Mouse (Mus musculus) testis, postnatal 10 days (tissue): ENCODE measurements around the gene Elf4.

Experiments used
- DNase-seq: peaks from one replicate; pipeline ENCODE4 v3.0.0; 2021; ENCODE audit warnings: low spot score

Gene Elf4

DNA sequence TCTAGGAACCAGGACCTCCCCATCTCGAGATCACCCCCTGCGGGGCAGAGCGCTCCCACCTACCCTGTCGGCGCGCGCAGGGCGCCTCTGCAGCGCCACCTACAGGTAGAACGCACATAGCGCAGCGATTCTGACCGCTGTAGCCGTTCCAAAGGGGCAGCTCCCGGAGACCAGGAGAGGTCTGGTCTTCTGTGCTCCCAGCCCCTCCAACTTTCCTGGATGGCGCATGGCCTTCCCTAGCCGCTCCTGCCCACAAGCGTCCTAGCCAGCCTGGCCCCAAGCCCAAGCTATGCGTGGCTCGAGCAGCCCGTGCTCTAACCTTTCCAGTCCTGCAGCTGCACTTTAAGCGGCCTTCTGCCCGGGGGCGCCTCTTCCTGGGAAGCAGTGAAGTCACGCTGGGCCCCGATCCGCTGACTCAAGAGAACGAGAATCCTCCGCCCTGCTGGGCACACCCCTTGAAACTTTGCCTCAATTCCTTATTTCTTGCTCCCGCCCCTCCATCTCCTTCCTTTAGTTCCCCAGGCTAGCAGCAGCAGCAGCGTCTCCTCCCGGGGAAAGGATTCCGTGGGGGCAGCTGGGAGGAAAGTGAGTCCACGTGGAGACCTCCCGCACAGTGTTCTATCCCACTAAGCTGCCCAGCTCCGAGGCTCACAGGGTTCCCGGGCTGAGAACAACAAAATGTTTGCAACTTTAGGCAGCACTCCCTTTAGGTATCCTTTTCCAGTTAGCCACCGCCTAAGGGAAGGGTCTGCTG, at the start of gene Elf4:
Gene Elf4 (minus strand): TSS at position 379 of the 754 bp plus-strand sequence.
- DNase-seq, result peak; percentile 80

DNA sequence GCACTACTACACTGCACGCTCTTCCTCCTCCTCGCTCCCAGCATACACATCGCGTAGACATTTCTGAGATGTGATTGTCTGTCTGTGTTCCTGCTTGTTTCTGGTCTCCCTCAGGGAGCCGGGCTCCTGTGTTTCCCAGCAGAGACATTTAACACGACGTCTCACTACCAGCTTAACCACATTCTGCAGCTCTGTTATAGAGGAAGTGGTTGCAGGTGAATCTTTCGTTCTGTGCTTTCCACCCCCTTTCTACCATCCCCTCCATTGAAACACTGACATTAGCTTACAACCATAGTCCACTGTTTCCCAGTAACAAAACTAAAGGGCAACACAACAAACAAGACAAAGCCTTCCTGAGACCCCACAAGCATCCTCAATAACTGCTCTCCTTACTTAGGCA, 30.8 kb upstream of the Elf4 start:
- no peak for DNase-seq

DNA sequence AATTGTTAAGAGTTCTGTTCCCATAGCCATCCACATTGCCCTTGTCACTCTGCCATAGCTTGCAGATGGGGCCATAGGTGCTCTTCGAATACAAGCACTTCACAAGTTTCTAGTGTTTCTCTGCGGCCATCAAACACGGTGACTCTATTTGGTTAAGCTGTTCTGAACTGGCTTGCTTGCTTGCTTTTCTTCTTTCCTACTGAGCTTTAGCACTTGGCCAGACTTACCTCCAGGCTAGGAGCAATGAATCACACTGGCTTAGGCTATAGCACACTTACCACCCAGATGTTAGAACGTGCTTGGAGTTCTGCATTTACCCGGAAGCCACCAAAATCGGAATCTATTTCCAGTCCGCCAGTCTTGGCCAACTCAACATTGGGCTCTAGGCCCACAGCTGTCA, 18.8 kb upstream of the Elf4 start:
- DNase-seq, result no peak

DNA sequence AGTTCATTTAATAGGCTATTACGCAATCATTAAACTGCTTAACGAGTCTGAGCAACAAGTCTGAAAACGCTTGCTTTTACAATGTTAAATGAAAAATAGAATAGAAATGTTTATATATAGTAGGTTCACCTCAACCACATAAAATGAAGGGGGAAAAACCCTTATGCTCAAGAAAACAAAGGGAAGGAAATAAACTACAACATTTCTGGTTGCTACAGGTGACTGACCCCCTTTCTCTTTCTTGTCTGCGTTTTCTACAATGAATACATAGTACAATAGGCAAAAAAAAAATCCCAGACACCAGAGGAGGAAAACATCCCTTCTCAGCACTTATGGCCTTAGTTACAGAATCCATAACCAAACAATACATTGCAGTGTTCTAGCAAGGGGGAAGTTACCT, 18.2 kb upstream of the Elf4 start:
- DNase-seq, result no peak

DNA sequence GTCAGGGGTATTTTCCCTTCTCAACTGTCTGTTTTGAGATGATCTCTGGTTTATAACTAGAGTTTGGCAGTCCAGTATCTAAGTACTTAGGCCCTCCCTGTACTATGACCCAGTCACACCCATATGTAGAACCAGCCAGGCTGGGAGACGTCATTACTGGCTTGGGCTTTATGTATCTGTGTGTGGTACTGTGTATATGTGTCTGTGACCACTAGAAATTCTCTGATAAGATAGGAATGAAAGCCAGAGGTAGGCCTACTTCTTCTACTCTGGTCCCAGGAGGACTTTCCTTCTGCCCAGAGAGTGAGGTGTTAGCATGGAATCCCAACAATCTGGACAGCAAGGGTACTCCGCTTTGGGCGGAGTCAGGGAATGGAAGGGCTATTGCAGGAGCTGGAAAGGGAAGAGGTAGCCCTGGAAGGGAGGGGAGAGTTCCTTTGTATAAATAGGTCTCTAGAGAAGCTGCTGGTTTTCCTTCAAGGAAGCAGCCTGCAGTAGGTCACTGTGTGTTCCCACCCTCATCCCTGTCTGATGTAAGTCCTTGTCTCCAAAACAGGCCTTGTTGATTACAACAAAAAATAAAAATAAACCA, 4.5 kb upstream of the Elf4 start:
- DNase-seq, result no peak

DNA sequence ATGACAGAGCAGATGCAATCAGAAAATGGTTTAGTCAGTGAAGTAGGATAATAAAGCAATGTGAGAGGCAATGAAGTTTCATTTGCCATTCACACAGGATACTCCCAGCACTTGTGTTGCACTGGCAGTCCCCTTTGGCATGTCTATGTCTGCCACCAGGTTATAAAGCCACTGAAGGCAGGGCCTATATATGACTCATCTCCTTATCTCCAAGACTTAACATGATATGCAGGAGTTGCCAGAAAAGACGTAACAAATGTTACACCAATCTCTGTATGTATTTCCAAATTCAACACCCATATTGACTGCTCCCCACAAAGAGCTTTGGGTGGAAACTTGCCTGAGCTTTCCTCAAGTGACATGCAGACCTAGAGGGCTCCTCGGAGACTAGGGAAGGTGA, 3.2 kb upstream of the Elf4 start:
- no peak for DNase-seq

DNA sequence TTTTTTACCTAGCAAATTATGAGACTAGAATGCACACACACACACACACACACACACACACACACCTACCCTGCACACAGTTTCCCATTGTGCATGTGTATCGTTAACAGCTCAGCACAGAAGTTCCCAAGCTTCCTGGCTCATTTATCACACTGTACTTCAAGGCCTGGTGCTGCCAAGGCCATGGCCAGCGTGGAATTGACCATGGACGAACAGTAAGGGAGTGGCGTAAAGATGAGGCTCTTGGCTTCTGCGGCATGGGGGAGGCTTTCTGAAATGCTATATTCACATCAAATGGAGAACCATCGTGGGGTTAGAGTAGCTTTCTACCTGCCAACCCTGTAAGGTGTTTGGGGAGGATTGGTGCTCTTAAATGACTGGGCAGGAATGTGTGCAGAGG, 1.5 kb upstream of the Elf4 start:
- no peak for DNase-seq

DNA sequence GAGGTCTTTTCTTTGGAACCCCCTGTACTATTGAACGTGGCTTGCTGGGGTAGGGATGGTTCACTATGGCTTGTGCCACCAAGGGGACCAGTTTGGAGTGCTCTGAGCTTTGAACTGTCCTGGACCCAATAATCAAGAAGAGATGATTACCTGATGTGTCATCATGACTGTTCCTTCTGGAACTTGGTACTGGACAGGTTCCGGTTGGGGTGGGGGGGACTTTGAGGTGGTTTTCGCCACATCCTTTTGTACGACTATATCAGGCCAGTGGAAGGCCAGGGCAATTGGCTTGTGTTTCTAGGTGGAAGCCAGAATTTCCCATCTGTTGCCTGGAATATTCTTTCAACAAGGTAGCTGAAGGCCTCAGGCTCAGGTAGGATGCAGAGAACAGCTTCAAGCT, 704 bp upstream of the Elf4 start:
- no peak for DNase-seq

DNA sequence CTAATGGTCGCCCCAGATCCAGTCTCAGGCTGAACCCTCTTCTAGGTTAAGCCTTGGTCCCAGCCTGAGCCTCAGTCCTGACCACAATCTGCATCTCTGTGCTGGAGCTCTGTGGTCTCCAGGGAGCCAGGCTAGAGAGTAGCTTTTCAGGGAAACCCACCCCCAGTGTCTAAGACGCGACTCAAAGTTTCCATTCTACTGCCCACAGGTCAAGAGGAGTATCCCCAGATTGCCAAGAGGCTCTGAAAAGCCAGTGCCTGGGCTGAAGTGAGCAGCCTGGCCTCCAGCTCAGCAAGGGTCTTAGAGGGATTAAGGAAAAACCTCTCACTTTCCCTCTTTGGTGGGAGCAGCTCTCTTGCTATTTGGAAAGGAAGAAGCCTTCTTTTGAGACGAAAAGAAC, 635 bp downstream of the Elf4 start:
- no peak for DNase-seq

DNA sequence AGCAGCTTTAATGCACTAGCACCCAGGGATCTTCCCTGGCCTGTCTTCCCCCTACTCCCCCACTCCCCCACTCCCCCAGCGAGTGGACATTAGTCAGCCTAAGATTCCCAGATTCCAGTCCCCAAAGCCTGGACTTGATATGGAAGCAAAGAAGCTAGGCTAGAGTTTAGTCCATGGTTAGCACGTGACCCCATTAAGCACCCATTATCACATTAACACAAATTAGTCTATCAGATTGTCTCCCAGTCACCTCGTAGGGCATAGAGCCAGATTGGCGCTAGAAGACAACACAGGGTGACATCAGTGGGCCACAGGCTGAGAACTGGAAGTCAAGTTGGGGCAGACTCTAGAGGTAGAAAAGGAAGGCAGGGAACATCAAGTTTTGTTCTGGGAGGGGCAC, 1.9 kb downstream of the Elf4 start:
- no peak for DNase-seq

DNA sequence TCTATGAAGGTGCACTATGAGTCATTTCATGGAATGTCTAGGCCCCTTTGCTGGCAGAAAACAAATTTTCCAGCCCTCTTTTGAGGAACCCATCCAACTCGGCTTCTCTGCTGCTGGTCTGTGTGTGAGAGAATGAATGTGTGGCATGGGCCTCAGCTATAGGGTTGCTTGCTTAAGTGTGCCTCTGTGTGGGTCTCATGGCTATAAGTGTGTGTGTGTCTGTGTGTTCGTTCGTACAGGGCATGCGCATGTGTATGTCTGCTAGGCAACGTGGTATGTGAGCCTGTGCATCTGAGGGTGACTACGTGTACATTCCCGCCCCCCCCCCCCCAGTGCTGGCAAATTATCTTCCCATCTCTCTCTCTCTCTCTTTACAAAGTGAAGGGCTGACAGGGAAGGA, 2.4 kb downstream of the Elf4 start:
- no peak for DNase-seq

DNA sequence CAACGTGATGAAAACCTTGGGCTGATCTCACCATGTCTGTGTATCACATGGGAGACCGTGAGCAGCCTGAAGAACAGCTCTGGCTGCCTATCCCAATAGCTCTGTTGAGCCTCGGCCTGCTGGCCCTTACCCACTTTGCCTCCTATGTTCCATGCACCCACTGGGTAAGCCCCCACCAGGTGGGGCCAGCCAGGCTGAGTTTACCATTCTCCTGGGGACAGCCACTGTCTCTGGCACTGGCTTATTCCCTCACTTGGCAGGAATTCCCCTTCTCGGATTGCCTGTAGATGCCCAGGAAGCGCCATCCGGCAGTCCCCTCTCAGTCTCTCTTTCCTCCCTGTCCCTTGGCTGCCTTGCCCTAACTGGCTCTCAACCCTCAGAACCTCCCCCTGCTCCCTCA, 6.0 kb downstream of the Elf4 start:
- no peak for DNase-seq

DNA sequence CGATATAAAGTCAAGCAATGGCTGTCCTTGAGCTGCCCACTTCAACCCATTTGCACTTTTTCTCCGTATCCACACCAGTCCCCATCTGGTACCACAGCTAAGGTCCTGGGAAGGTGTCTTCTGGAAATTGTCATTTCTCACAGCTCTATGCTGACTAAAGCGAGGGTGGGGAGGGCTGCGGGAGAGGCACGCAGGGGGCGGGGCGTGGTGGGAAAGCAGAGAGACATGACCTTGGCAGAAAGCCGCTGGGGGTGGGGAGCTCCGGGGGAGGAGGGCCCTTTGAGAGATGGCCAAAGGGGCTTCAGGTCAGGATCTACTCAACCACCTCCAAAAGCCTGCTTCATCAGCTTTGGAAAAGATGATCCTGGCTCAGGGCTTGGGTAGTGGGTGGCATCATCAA, 7.9 kb downstream of the Elf4 start:
- peak; percentile 67 for DNase-seq

DNA sequence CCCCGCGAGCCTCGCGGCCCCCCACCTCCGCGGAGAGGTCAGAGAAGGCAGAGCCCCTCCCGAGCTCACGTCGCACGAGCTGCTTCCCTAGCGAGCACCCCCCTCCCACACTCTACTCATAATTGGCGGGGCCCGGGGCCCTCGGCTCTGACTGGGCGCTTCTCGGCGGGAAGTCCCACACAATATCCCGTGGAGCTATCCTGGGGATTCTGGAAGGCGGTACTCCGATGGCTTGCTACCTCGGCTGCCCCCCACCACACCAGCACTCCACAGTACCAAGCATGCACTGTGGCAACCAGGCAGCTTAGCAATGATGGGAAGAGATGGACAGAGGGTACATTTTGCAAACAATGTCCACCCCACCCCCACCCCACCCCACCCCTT, 8.4 kb downstream of the Elf4 start:
- DNase-seq, result no peak

DNA sequence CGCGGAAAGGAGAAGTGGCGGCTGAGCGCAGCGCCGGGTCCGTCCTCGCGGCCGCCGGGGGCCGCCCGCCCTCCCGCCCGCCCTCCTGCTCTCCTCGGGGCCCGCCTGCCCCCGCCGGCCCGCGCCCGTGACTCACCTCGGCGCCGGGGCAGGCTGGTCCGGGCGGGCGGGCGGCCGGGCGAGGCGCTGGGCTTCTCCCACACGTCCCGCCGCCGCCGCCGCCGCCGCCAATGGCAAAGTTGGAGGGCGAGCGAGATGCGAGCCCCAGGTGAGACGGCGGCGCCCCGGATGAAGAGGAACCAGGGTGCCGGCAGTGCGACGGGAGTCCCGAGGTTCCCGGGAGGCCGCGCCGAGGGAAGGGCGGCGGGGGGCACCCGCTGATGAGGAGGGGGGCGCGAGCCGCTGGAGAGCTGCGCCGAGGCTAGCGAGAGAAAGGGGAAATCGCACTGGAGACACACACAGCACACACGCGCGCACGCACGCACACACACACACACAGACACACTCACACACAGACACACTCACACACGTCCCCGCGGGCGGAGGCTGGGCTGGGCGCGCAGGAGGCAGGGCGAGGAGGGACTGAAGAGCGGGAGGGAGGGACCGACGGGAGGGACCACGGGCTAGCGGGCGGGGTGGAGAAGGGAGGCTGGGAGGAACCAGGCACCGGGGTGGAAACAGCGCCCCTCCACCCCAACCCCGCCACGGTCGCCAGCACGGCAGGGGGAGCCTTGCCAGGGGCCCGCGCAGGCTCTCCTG, 9.0 kb downstream of the Elf4 start:
- peak; percentile 76 for DNase-seq

DNA sequence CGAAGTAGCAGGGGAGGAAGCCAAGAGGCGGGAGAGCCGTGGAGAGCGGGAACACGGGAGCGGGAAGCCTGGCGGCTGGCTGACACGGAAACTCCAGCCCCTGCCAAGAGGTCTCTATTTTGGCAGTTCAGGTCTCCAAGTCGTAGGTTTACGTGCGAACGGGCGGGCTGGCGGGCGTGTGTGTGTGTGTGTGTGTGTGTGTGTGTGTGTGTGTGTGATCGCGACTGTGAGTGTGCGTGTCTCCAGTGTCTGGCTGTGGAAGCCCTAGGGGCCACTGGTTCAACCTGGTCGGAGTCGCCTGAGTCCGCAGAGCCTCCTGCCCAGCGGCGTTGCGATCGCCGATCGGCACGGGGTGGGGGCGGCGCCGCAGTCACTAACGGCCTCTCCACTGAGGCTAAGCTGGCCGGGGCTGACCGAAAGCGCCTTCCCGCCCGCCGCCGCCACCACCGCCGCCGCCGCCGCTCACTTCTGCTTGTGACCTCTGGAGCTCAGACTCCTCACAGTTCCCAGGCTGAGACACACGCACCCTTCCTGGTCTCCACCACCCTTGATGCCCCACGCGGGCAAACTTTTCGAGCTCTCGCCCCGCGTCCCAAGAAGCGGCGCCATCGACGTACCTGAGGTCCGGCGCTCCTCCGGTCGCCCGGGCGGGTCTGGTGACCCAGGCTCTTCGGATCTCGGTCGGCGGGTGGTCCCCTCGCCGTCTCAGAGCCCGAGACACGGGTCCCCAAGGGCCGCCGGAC, 9.8 kb downstream of the Elf4 start:
- peak; percentile 57 for DNase-seq

DNA sequence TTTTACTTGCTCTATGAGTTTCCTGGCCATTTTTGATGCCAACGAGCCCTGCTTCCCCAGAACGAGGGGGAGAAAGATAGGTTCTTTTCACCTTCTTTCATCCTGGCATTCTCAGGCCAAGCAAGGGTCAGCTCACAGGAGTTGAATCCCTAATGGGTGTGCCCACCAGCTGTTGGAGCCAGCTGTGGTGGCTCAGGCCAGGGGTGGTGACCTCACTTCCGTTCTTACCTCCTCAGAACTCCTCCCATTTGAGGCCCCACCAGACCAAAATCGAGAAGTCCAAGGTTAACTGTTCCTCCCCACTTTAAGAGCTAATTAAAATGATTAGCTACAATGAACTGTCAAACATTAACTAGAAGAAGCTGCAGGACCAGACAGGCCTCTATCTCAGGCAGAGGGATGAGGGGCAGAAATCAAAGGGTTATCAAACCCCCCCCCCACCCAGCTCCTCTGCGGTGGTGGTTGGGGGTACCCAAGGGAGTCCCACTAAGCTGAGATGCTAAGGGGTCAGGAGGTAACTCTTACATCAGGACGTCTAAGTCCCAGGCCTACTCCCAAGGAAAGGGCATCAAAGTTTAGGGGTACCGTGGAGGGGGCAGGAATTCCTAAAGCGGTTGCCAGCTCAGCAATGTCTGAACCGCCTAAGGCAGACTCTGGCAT, 10.6 kb downstream of the Elf4 start:
- DNase-seq, result no peak

DNA sequence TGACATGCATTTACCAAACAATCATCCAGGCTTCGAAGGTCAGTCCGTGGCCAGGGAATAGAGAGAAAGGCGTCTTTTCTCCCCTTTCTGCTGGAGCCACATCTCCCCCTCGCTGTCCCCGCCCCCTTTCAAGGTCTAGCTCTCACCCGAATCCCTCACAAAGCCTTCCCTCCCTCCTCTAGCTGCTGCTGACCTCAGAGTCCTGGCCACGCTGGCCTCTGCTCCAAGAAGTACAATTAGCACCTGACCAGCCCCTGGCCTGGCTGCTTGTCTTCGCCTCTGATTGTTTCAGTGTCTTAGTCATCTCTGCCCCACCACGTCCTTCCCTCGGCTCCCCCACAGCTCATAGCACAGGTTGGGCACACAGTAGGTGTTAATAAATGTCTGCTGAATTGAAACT, 13.3 kb downstream of the Elf4 start:
- DNase-seq, result peak; percentile 48

DNA sequence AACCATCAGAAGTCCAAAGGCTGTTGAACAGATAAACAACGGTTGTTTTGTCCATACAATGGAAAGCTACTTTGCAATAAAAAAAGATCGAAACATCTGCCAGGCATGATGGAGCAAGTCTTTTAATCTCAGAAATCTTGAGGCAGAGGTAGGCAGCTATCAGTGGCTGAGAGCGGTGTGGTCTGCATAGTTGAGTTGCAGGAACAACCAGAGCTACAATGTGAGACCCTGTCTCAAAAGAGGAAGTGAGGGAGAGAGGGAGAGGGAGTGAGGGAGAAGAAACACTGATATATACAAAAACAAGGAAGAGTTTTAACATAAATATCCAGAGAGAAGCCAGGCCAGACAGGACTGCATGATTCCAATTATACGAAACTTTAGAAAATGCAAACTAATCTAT, 18.3 kb downstream of the Elf4 start:
- DNase-seq, result no peak

DNA sequence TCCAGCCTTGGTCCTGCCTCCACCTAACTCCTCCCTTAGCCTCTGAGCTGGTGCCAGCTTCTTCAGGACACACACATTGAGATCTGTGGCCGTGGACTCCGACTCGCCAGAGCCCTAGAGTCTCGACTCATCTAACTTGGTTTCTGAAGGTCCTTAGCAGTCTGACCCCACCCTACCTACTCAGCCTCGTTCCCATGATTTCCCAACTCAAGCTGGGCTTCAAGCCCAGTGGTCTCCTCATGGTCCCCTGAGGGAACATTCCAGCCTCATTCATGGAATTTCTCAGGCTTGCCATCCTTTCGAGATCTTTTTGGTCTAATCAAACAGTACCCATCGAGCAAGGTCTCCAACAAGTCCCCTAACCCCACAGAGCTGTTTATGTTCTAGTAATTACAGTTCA, 21.0 kb downstream of the Elf4 start:
- DNase-seq, result no peak

DNA sequence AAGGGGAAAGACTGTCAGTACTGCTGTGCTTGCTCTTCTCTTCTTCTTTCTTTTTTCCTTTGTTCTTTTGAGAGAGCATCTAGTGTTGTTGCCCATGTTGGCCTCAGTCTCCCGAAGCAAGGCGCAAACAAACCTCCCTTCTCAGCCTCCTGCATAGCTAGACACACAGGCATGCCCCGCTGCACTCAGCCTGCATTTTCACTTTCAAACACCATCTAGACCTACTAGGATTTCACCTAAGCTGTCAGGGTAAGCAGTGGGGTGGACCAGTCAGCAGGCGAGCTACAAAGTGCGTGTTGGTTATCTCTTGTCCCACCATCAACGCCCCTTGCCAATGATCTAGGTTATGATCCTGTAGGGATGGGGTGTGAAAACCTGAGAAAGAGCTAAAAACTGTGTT, 21.4 kb downstream of the Elf4 start:
- DNase-seq, result no peak

DNA sequence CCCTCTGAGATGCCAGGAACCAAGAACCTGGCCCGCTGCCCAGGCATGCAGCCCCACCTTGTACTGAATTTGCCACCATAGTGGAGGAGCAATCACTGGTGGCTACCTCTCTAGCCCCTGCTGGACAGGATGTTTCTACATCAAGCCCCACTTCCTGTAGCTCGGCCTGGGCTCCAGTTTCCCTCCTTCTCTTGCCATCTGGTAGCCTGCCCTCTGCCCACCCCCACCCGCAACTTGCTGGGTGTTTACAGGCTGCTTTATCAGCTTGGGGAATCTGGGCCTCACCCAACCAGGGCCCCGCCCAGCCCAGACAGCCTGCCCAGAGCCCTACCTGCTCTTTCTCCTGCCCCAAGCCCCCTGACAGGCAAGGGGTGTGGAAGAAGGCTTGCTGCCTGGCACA, 23.9 kb downstream of the Elf4 start:
- no peak for DNase-seq
